Mouse (Mus musculus) brown adipose tissue, adult 24 weeks (tissue): ENCODE measurements at regions not wholly inside any gene's neighbourhood (a gene's known extent, or its start where the extent isn't known, plus 50 kb on each side); places are given as distances from the start of the nearest gene placed in this dataset.

Source experiments
- H3K27ac ChIP-seq: fragments of 200-500 bp; replicated peaks from 2 replicates; pipeline ENCODE4 v1.5.1; 2012; ENCODE audit warnings: low read depth, mild to moderate bottlenecking, low read length
- H3K4me1 ChIP-seq: fragments of 200-500 bp; 2 replicates; pipeline ENCODE4 v1.6.1; 2012; ENCODE audit warnings: low read length, mixed read lengths; ENCODE audit not compliant: control insufficient read depth, insufficient read depth, insufficient read length
- H3K4me3 ChIP-seq: fragments of 200-500 bp; 2 replicates; pipeline ENCODE4 v1.5.1; 2012; ENCODE audit warnings: low read depth, mild to moderate bottlenecking, low read length, moderate library complexity; ENCODE audit not compliant: insufficient read depth

GRCm38 (mm10) chr4:124542696-124543095 is 67.9 kb downstream of the 3100002H09Rik start:
- Histone ChIP-seq H3K4me3 (no peak overlapping the region), H3K27ac (no peak overlapping the region), H3K4me1 (no peaks in the 10 kb centered on the region)

- no peak overlapping the region for H3K4me3 ChIP-seq
These were observed 72.1 kb downstream of the 3100002H09Rik start for GRCm38 (mm10) chr4:124538471-124538870.

DNA sequence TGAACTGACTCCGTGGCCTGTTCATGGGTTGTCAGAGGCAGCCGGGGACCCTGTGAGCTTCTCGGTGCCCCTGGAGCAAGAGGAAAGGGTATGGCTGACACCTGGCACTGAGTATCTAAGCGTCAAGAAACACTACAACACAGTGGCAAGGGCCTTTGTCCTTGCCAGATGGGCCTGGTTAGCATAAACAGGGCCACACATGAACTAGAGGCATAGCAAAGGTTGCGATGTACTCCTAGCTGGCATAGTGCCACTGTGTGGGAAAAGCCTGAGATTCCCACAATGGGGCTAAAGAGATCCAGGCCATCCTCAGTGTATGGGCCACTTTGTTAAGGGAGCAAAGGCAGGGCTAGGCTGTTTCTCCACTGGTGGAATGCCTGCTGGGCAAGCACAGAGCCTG is 72.9 kb downstream of the 3100002H09Rik start:
- Histone ChIP-seq H3K4me3 (no peak overlapping the region), H3K27ac (no peak overlapping the region), H3K4me1 (no peaks in the 10 kb centered on the region)

More at GRCm38 (mm10) chr4:124538471-124538870, 72.1 kb downstream of the 3100002H09Rik start:
- Histone ChIP-seq H3K27ac (no peak overlapping the region), H3K4me1 (no peaks in the 10 kb centered on the region)

DNA sequence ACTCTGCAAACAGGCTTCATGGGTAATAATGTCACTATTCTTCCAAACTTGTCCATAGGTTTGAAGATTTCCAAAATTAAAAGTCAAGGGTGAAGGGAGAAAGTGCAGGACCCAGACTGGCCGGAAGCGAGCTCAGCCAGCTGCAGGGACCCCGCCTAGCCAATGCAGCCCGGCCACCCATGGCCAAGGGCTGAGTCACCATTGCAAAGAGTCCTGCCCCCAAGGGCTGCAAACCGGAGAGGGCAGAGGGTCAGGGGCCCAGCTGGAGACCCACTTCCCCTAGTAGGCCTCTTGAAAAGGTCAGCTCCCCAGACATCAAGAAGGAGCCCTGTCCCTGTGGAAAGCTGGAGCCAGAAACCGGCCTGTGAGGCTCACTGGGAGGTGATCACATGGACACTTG is 77.0 kb downstream of the 3100002H09Rik start:
- Histone ChIP-seq H3K4me3 (no peak overlapping the region), H3K4me1 (no peaks in the 10 kb centered on the region), H3K27ac (no peak overlapping the region)

DNA sequence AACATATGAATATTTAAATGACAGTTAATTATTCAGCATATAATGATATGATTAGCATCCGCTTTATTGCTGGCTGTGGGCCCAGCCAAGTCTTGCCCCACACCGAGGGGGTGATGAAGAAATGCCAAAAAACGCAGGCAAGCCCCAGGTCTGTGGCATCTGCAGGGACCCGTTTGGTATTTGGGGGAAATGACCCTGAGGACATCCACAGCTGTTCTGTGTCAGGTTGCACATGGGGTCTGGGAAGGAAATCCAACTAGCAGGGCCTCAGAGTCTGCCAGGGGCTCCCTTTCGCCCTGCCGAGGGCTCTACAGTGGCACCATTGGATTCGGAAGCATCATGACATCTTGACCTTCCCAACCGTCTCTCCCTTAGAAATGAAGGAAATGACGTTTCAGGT is 80.0 kb downstream of the 3100002H09Rik start:
- H3K4me3 ChIP-seq = no peak overlapping the region
- no peaks in the 10 kb centered on the region for H3K4me1 ChIP-seq
- no peak overlapping the region for H3K27ac ChIP-seq

- H3K4me3 ChIP-seq = no peak overlapping the region
- no peak overlapping the region for H3K27ac ChIP-seq
- H3K4me1 ChIP-seq = no peaks in the 10 kb centered on the region
These were observed 83.8 kb downstream of the 3100002H09Rik start for GRCm38 (mm10) chr4:124526822-124527221.

- Histone ChIP-seq H3K27ac (no peak overlapping the region), H3K4me1 (no peaks in the 10 kb centered on the region), H3K4me3 (no peak overlapping the region)
These were observed 84.2 kb downstream of the 3100002H09Rik start for GRCm38 (mm10) chr4:124526362-124526761.

DNA sequence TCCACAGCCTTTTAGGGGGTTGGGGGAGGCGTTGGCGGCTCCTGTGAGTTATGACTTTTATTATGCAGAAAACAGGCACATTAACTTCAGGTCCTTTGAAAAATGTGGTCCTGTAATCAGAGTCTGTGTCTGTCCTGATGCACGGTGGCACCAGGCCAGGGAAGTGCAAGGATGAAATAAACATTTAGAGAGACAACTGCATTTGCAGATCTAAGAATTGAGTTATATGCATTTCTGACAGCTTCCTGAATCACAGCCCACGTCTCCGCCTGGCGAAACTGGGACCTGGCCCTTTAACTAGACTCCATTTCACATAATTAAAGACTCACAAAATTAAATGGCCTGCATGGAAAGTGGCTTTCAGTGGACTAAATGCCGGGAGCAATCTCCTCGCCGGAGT is 90.3 kb downstream of the 3100002H09Rik start:
- no peak overlapping the region for H3K4me3 ChIP-seq
- no peak overlapping the region for H3K27ac ChIP-seq
- H3K4me1 ChIP-seq = no peaks in the 10 kb centered on the region

DNA sequence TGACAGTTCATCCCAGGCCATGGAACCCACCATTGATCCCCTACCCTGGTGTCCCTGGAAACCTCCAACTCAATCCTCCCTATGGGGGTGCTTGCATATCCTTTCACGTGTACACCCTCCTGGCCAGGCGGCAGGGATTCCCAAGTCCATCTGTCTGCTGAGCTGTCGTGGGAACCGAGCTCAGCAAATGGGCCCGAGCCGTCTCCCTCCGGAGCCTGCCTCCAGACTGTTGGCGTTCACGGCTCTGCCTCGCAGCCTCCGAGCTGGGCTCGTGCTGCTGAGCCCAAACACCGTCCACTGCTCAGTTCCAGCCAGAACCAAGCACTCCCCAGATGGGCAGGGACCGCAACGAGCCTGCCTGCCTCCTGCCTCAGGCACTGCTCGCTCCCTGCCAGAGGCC is 98.8 kb downstream of the 3100002H09Rik start:
- Histone ChIP-seq H3K4me1 (no peaks in the 10 kb centered on the region), H3K4me3 (no peak overlapping the region), H3K27ac (no peak overlapping the region)

- no peaks in the 10 kb centered on the region for H3K4me1 ChIP-seq
- H3K4me3 ChIP-seq = no peak overlapping the region
- no peak overlapping the region for H3K27ac ChIP-seq
These were observed 99.8 kb downstream of the 3100002H09Rik start for GRCm38 (mm10) chr4:124510816-124511215.

DNA sequence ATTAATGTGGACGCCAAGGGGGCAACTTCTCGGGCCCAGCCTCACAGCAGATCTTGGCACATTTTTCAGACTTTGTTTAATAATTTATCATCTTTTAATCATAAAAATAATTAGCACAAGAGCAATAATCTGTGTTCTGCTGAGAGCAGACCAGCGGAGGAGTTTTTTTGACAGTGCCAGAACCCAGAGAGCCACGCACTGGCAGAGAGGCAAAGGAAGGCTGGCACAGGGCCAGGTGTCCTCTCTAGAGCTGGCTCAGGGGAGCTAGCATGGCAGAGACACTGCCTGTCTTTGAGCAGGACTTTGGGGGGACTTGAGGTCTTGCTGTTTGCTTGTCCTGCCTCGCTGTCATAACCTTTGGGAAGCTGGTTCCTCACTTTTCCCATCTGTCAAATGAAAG is 100.9 kb downstream of the 3100002H09Rik start:
- Histone ChIP-seq H3K4me1 (no peaks in the 10 kb centered on the region), H3K4me3 (no peak overlapping the region), H3K27ac (no peak overlapping the region)

GRCm38 (mm10) chr4:124506083-124506647 is 104.4 kb downstream of the 3100002H09Rik start:
- H3K27ac ChIP-seq = no peak overlapping the region
- no peak overlapping the region for H3K4me3 ChIP-seq

GRCm38 (mm10) chr4:124501785-124502184 is 108.8 kb downstream of the 3100002H09Rik start:
- H3K27ac ChIP-seq = no peak overlapping the region
- H3K4me1 ChIP-seq = no peaks in the 10 kb centered on the region
- H3K4me3 ChIP-seq = no peak overlapping the region

More at GRCm38 (mm10) chr4:124506083-124506647, 104.4 kb downstream of the 3100002H09Rik start:
- H3K4me1 ChIP-seq = no peaks in the 10 kb centered on the region

GRCm38 (mm10) chr4:124498043-124498442 is 112.6 kb downstream of the 3100002H09Rik start:
- H3K4me1 ChIP-seq = no peaks in the 10 kb centered on the region
- H3K4me3 ChIP-seq = no peak overlapping the region
- H3K27ac ChIP-seq = no peak overlapping the region

DNA sequence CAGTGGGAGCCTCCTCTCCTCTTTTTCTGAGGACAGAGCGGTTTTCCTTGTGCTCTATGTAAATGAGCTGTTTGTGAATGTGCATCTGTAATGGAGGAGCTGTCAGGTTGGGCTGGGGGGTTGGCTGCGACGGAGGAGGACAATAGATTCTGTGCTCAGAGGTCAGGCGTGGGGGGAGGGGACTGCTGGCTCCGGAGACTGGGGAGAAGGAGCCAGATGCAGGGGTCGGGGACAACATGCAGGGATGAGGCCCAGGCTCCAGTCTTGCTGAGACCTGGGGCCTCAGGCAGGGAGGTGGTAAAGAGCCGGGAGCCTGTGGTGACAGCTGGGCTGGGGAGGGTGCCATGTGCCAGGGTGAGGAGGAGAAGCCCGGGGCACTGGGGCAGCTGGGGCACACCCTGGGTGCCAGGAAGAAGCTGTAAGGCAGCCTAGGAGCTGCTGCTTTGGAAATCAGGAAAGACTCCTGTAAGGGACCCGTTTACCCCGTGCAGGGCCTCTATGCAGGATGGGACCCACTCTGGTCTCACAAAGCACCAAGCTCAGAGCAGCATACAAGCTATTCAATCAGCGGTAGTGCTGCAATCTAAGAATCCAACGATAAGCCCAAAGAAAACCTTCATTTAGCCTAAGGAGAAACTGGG is 124.5 kb downstream of the 3100002H09Rik start:
- Histone ChIP-seq H3K27ac (no peak overlapping the region), H3K4me1 (no peaks in the 10 kb centered on the region), H3K4me3 (no peak overlapping the region)
